Mouse (Mus musculus): ENCODE measurements around the gene Fam131c.

DNA sequence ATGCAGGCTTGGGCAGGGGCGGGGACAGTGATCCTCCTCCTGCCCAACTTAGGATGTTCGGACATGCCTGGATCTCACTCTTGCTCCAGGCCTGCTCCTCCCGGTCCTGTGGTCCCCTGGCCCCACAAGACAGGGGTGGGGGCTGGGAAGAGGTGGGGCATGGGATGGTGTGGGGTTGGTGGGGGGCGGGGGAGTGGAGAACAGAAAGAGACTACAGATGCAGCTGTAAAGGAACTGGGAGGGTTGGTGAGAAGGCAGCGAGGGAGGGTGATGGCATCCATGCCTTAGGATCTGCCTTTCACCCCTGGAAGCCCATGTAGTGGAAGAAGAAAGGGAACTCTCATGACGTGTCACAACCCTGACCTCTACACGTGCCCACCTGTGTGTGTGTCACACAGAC lies 26.5 kb upstream of the Fam131c start:
- TF ChIP-seq CTCF (conservative IDR thresholded peaks at IDR 0.05; ENCODE audit: insufficient read depth, insufficient read length, low read depth, low read length) = no peak
- TF ChIP-seq POLR2A (IDR thresholded peaks at IDR 0.05; ENCODE audit: low read depth, low read length) = no peak

Measured in kidney, adult 2 months (tissue).